Mouse (Mus musculus): ENCODE measurements around the gene Nln. TPM values are rescaled to one million over a fixed set of nuclear protein-coding genes. Genes with fewer than 3 reads are reported as not detected.

Nln gene
- polyA plus RNA-seq, 1 experiment from 2014 or later: 70.8 TPM

DNA sequence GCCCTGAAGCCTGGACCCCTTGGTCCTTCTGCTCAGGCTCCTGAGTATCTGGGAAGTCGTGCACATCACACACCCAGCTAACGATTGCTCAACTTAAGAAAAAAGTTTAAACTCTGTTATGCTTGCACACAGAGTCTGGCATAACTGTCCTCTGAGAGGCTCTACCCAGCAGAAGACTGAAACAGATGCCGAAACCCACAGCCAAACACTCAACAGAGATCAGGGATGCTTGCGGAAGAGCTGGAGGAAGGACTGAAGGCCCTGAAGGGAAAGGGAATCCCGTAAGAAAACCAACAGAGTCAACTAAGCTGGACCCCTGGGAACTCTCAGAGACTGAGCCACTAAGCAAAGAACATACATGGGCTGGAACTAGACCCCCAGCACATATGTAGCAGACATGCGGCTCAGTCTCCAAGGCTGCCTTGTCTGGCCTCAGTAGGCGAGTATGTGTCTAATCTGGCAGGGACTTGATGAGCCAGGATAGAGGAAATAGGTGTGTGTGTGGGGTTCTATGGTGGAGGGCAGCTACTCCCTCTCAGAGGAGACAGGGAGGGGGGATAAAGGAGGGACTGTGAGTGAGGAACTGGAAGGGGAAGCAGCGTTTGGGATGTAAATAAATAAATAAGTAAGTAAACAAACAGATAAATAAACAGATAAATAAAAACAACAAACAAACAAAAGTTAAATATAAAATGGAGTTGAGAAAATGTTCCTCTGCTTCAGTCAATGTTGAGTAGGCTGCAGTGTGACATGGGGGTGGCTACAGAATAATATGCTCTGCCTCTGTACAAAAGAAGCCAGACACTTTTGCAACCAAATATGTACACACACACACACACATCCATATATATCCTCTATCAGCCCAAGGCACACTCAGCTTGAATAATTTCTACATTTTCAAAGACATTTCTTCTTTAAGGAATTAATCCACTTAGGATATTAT, 116.0 kb downstream of the Nln start:
- Histone ChIP-seq H3K27ac (no peak overlapping the region), H3K9ac (no peak overlapping the region), H3K36me3 (replicated peaks) (0 out of 2 replicates have a peak, but pooled peaks cover 3% of the 10 kb centered on the region), H3K4me3 (no peak overlapping the region), H3K4me2 (no peak overlapping the region), H3K4me1 (no peaks in the 10 kb centered on the region), H3K9me3 (no peaks in the 10 kb centered on the region), H3K27me3 (replicated peaks) (no peaks in the 10 kb centered on the region)
- no peak for ATAC-seq (replicated peaks)
- 77% methylated on average over 8 of the region's 8 CpGs for WGBS

GRCm38 (mm10) chr13:103986660-103987059, 122.8 kb downstream of the Nln start:
- WGBS: 87% methylated on average over 4 of the region's 4 CpGs
- Histone ChIP-seq H3K27ac (no peak overlapping the region), H3K4me1 (no peaks in the 10 kb centered on the region), H3K27me3 (replicated peaks) (no peaks in the 10 kb centered on the region), H3K4me2 (no peak overlapping the region), H3K36me3 (replicated peaks) (0 out of 2 replicates have a peak, but pooled peaks cover 3% of the 10 kb centered on the region), H3K4me3 (no peak overlapping the region), H3K9ac (no peak overlapping the region), H3K9me3 (no peaks in the 10 kb centered on the region)
- ATAC-seq (replicated peaks): no peak

DNA sequence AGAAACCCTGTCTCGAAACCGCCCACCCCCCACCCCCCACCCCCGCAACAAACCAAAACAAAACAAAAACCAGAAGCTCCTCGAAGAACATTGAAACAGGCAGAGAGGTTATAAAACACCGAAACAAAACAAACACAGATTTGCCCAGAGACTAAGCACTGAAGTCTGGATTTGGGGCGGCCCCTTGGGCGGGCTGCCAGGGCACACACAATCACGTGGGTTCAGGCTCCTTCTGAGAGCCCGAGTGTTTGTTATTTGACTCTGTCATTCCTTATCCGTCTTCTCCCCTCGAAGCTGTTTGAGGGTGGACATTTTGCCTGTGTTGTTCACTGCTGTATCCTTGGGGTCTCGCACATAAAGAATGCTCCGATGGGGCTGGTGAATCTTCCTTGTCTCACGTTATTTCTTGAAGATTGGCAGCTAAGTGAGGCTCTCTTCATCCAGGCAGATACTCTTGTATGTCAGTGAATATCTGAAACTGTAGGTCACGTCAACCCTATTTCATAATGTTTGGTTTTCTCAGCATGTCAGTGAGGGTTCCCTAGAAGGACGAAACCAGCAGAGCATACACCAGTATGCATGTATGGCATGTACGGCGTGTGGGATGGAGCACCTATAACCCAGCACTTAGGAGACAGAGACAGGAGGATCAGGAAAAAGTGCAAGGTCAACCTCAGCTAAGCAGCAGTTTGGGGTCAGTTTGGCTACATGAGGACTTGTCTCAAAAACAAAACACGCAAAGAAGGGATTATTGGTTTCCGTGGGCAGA, 123.7 kb downstream of the Nln start:
- no peaks in the 10 kb centered on the region for H3K27me3 ChIP-seq (replicated peaks)
- WGBS: 89% methylated on average over 20 of the region's 20 CpGs
- no peak for ATAC-seq (replicated peaks)
- H3K27ac ChIP-seq: no peak overlapping the region
- no peak overlapping the region for H3K4me2 ChIP-seq
- no peak overlapping the region for H3K4me3 ChIP-seq
- no peaks in the 10 kb centered on the region for H3K9me3 ChIP-seq
- H3K36me3 ChIP-seq (replicated peaks): 0 out of 2 replicates have a peak, but pooled peaks cover 3% of the 10 kb centered on the region
- no peak overlapping the region for H3K9ac ChIP-seq
- no peaks in the 10 kb centered on the region for H3K4me1 ChIP-seq

DNA sequence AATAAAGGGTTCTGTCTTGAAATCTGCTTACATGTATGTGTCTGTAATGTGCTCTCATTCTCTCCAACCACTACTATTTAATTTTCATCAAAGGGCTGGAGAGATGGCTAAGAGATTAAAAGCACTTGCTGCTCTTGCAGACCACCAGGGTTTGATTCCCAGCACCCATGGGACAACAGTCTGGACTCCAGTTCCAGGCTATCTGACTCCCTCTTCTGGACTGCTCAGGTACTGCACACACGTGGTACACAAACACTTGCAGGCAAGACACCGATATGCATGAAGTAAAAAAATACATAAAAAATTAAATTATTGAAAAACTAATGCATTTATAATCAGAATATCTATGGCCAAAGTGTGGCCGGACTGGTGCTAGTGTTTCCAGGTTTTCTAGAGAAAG, 127.0 kb downstream of the Nln start:
- Histone ChIP-seq H3K27ac (no peak overlapping the region), H3K9ac (no peak overlapping the region), H3K4me1 (no peaks in the 10 kb centered on the region), H3K36me3 (replicated peaks) (no peaks in the 10 kb centered on the region), H3K27me3 (replicated peaks) (no peaks in the 10 kb centered on the region), H3K4me2 (no peak overlapping the region), H3K9me3 (no peaks in the 10 kb centered on the region), H3K4me3 (no peak overlapping the region)
- WGBS: 97% methylated on average over 3 of the region's 3 CpGs
- ATAC-seq (replicated peaks): no peak

DNA sequence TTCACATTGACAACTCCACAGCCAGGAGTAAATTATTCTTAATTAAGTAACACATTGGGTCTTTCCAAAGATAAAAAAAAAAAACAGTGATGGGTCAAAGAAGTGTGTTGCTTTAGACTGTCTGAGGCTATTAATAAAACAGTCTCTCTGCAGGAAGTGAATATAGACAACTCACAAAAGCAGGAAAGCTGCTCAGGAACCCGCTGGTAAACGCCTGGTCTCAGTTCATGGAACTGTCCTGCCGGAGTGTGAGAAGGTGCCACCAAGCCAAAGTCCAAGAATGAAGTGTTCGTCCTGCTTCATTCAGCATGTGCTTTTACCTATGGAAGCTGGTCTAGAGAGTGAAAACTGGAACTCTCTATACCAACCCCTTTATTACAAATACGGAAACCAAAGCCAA, 129.0 kb downstream of the Nln start:
- Histone ChIP-seq H3K4me3 (no peak overlapping the region), H3K9ac (no peak overlapping the region), H3K36me3 (replicated peaks) (no peaks in the 10 kb centered on the region), H3K4me1 (no peaks in the 10 kb centered on the region), H3K27me3 (replicated peaks) (no peaks in the 10 kb centered on the region), H3K4me2 (no peak overlapping the region), H3K9me3 (no peaks in the 10 kb centered on the region), H3K27ac (no peak overlapping the region)
- ATAC-seq (replicated peaks): no peak
- WGBS: 93% methylated on average over 5 of the region's 5 CpGs

DNA sequence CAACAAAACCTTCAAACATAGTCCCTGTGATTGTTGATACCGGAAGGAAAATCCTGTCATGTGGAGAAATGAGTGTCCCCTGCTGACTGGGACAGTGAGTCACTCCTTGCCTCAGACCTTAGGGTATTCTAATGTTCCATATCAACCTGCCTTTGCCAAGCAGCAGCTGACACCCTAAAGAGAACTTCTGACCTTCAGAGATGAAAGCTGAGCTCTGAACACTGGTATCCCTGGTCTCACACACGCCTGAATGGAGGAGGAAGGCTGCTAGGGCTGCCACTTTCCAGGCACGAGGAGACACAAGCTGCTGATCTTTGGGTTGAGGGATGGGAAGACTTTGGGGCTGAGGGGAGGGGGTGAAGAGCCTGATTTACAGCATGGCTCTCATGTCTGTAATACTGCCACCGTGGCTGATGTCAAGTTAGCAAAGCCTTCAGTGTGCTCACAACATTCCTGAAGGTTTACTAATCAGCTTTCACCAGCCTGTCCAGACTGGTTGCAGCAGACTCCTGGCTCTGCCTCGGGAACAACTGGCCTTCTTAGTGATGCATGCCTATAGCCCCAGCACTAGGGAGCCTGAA, 131.0 kb downstream of the Nln start:
- Histone ChIP-seq H3K4me2 (no peak overlapping the region), H3K4me3 (no peak overlapping the region), H3K9me3 (no peaks in the 10 kb centered on the region), H3K36me3 (replicated peaks) (no peaks in the 10 kb centered on the region), H3K27me3 (replicated peaks) (no peaks in the 10 kb centered on the region), H3K4me1 (no peaks in the 10 kb centered on the region), H3K9ac (no peak overlapping the region), H3K27ac (no peak overlapping the region)
- ATAC-seq (replicated peaks): no peak
- 57% methylated on average over 5 of the region's 5 CpGs for WGBS

- 83% methylated on average over 6 of the region's 6 CpGs for WGBS
- Histone ChIP-seq H3K27me3 (replicated peaks) (no peaks in the 10 kb centered on the region), H3K9me3 (no peaks in the 10 kb centered on the region), H3K4me2 (no peak overlapping the region), H3K36me3 (replicated peaks) (no peaks in the 10 kb centered on the region), H3K4me3 (no peak overlapping the region), H3K27ac (no peak overlapping the region), H3K4me1 (no peaks in the 10 kb centered on the region), H3K9ac (no peak overlapping the region)
- ATAC-seq (replicated peaks): no peak
These were observed 131.6 kb downstream of the Nln start for GRCm38 (mm10) chr13:103977844-103978243.

DNA sequence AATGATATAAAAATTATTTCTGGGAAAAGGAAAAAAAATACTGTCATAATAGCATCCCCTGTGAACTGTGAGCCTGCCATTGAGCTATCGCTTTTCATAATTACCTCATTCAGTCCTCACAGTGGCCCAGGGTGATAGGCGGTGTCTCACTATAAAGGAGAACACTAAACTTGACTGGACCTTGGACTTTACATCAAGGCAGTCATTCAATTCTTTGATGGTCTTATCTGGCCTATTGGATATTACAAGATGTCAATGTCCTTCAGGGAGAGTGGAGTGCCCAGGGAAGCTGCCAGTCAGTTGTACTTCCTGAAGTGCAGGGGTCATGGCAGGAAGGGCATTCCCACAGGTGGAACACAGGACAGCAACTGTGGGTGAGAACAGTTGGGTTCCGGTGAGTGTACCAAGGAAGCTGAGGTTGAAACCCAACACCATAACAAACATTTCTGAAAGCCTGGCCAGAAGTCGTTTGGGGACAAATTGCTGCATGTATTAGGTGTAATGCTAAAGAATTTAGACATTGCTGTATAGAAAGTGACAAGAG, 133.2 kb downstream of the Nln start:
- ATAC-seq (replicated peaks): no peak
- no peaks in the 10 kb centered on the region for H3K36me3 ChIP-seq (replicated peaks)
- no peak overlapping the region for H3K4me3 ChIP-seq
- H3K9me3 ChIP-seq: no peaks in the 10 kb centered on the region
- no peak overlapping the region for H3K4me2 ChIP-seq
- H3K4me1 ChIP-seq: no peaks in the 10 kb centered on the region
- H3K27me3 ChIP-seq (replicated peaks): no peaks in the 10 kb centered on the region
- no peak overlapping the region for H3K9ac ChIP-seq
- no peak overlapping the region for H3K27ac ChIP-seq
- WGBS: 84% methylated on average over 4 of the region's 4 CpGs

- no peak overlapping the region for H3K9ac ChIP-seq
- WGBS: 90% methylated on average over 10 of the region's 10 CpGs
- no peaks in the 10 kb centered on the region for H3K4me1 ChIP-seq
- H3K27ac ChIP-seq: no peak overlapping the region
- H3K4me3 ChIP-seq: no peak overlapping the region
- H3K36me3 ChIP-seq (replicated peaks): no peaks in the 10 kb centered on the region
- no peak overlapping the region for H3K4me2 ChIP-seq
- no peaks in the 10 kb centered on the region for H3K9me3 ChIP-seq
- ATAC-seq (replicated peaks): no peak
- no peaks in the 10 kb centered on the region for H3K27me3 ChIP-seq (replicated peaks)
These were observed 134.3 kb downstream of the Nln start for GRCm38 (mm10) chr13:103975101-103975500.

GRCm38 (mm10) chr13:103973977-103974376, 135.4 kb downstream of the Nln start:
- ATAC-seq (replicated peaks): no peak
- no peaks in the 10 kb centered on the region for H3K9me3 ChIP-seq
- 87% methylated on average over 5 of the region's 5 CpGs for WGBS

More at GRCm38 (mm10) chr13:103973977-103974376, 135.4 kb downstream of the Nln start:
- Histone ChIP-seq H3K36me3 (replicated peaks) (no peaks in the 10 kb centered on the region), H3K4me2 (no peak overlapping the region), H3K27ac (no peak overlapping the region), H3K27me3 (replicated peaks) (no peaks in the 10 kb centered on the region), H3K4me3 (no peak overlapping the region), H3K4me1 (no peaks in the 10 kb centered on the region), H3K9ac (no peak overlapping the region)

Data from midbrain, embryonic 15.5 days (tissue).